Mouse (Mus musculus): ENCODE results near the gene Gm28557. TPM values are rescaled to one million over a fixed set of nuclear protein-coding genes. Genes with fewer than 3 reads are reported as not detected.

The Gm28557 gene
- polyA plus RNA-seq, 1 experiment = 0.06 TPM

- TF ChIP-seq GATA1 (IDR thresholded peaks at IDR 0.05; ENCODE audit: low read length) = no peak
Observed at GRCm38 (mm10) chr13:67060786-67061358, 47.5 kb downstream of the Gm28557 start, which contains the start of gene Zfp712. Gene Zfp712, minus strand, starts transcription at chr13:67061170.

GRCm38 (mm10) chr13:67060161-67060785, 48.1 kb downstream of the Gm28557 start:
- no peak for TF ChIP-seq GATA1 (IDR thresholded peaks at IDR 0.05; ENCODE audit: low read length)

Other genes with a start within 250 kb of the Gm28557 start
- 0.06 TPM in 1 of 2 replicates, not detected in the other for gene Gm10767, start 203.7 kb downstream of the Gm28557 start, polyA plus RNA-seq (2012)
- 0.02 and 0.06 TPM in 2 replicates for gene Zfp712, start 47.4 kb downstream of the Gm28557 start, polyA plus RNA-seq (2012)
- gene Zfp708, start 10.6 kb downstream of the Gm28557 start, polyA plus RNA-seq (2012) = 0.06 TPM in 1 of 2 replicates, not detected in the other
- 0.05 TPM in 1 of 2 replicates, not detected in the other for gene Rslcan18, start 7.7 kb upstream of the Gm28557 start, polyA plus RNA-seq (2012)
- gene Zfp759, start 13.1 kb upstream of the Gm28557 start, polyA plus RNA-seq (2012) = 0.23 and 0.27 TPM in 2 replicates
- gene Rsl1, start 64.6 kb upstream of the Gm28557 start, polyA plus RNA-seq (2012) = 0.02 and 0.14 TPM in 2 replicates
- gene Zfp455, start 85.9 kb upstream of the Gm28557 start, polyA plus RNA-seq (2012) = 0.02 and 0.04 TPM in 2 replicates
- gene Zfp458, start 169.9 kb upstream of the Gm28557 start, polyA plus RNA-seq (2012) = 0.12 and 0.16 TPM in 2 replicates
- 0.09 and 0.22 TPM in 2 replicates for gene Zfp457, start 197.9 kb upstream of the Gm28557 start, polyA plus RNA-seq (2012)
- 0.11 and 0.18 TPM in 2 replicates for gene Zfp595, start 224.0 kb upstream of the Gm28557 start, polyA plus RNA-seq (2012)